Mouse (Mus musculus) kidney, postnatal 10 days (tissue): ENCODE measurements around the gene Anxa11.
"Not testable (repeated sequence)": the region's sequence is repeated elsewhere in the genome, so short reads cannot be mapped to it uniquely, and the experiment has no call there.

Experiments
- DNase-seq: peaks from one replicate; pipeline ENCODE4 v3.0.0; 2021; ENCODE audit warnings: mixed read lengths

Gene Anxa11

GRCm38 (mm10) chr14:25842688-25843003 lies 690 bp downstream of the Anxa11 start:
- no peak for DNase-seq

- DNase-seq = no peak
Observed at GRCm38 (mm10) chr14:25844372-25844771, 2.4 kb downstream of the Anxa11 start.

GRCm38 (mm10) chr14:25845832-25846383 lies 4.0 kb downstream of the Anxa11 start:
- DNase-seq = no peak

GRCm38 (mm10) chr14:25846516-25846915 lies 4.6 kb downstream of the Anxa11 start:
- no peak for DNase-seq

GRCm38 (mm10) chr14:25847660-25848059 lies 5.7 kb downstream of the Anxa11 start:
- peak; percentile 43 for DNase-seq

- peak; percentile 57 for DNase-seq
Observed at GRCm38 (mm10) chr14:25848237-25848636, 6.3 kb downstream of the Anxa11 start.

- DNase-seq = not testable (repeated sequence)
Observed at GRCm38 (mm10) chr14:25848708-25849107, 6.8 kb downstream of the Anxa11 start.

- no peak for DNase-seq
Observed at GRCm38 (mm10) chr14:25850433-25850832, 8.5 kb downstream of the Anxa11 start.

- no peak for DNase-seq
Observed at GRCm38 (mm10) chr14:25851189-25851588, 9.2 kb downstream of the Anxa11 start.

GRCm38 (mm10) chr14:25852121-25852561 lies 10.2 kb downstream of the Anxa11 start:
- DNase-seq = no peak

GRCm38 (mm10) chr14:25853295-25853694 lies 11.3 kb downstream of the Anxa11 start:
- DNase-seq = no peak

GRCm38 (mm10) chr14:25853717-25854452 lies 11.9 kb downstream of the Anxa11 start:
- no peak for DNase-seq

- DNase-seq = no peak
Observed at GRCm38 (mm10) chr14:25855241-25855885, 13.4 kb downstream of the Anxa11 start.

GRCm38 (mm10) chr14:25857168-25857621 lies 15.2 kb downstream of the Anxa11 start:
- DNase-seq = no peak

GRCm38 (mm10) chr14:25857940-25858339 lies 16.0 kb downstream of the Anxa11 start:
- DNase-seq = no peak

- DNase-seq = no peak
Observed at GRCm38 (mm10) chr14:25861771-25862530, 20.0 kb downstream of the Anxa11 start.

GRCm38 (mm10) chr14:25863721-25864120 lies 21.8 kb downstream of the Anxa11 start:
- DNase-seq = no peak

- no peak for DNase-seq
Observed at GRCm38 (mm10) chr14:25865251-25865650, 23.3 kb downstream of the Anxa11 start.

- no peak for DNase-seq
Observed at GRCm38 (mm10) chr14:25866384-25866783, 24.4 kb downstream of the Anxa11 start.

- DNase-seq = peak; percentile 38
Observed at GRCm38 (mm10) chr14:25866832-25867231, 24.9 kb downstream of the Anxa11 start.

- peak; percentile 40 for DNase-seq
Observed at GRCm38 (mm10) chr14:25867834-25868233, 25.9 kb downstream of the Anxa11 start.

- no peak for DNase-seq
Observed at GRCm38 (mm10) chr14:25868706-25869105, 26.8 kb downstream of the Anxa11 start.

GRCm38 (mm10) chr14:25869135-25869878 lies 27.4 kb downstream of the Anxa11 start:
- no peak for DNase-seq
